Mouse (Mus musculus) limb, embryonic 13.5 days (tissue): ENCODE measurements around the gene Phf23. TPM values are rescaled to one million over a fixed set of nuclear protein-coding genes. Genes with fewer than 3 reads are reported as not detected.

Experiments used
- ATAC-seq: fragments of 200-750 bp; cut with Nextera tagmentation; 2 replicates; pipeline ENCODE4 v1.8.0; 2017; ENCODE audit warnings: low read depth, moderate number of reproducible peaks, moderate TSS enrichment; ENCODE audit not compliant: low FRiP score
- H3K27ac ChIP-seq: fragments of 300-500 bp; sonication (generic); 2 replicates; pipeline ENCODE4 v1.5.1; 2015; ENCODE audit warnings: inconsistent platforms, mild to moderate bottlenecking, moderate library complexity
- H3K27me3 ChIP-seq: fragments of 300-500 bp; sonication (generic); 2 replicates; pipeline ENCODE4 v1.6.1; 2015; ENCODE audit warnings: mild to moderate bottlenecking, inconsistent platforms
- H3K36me3 ChIP-seq: fragments of 300-500 bp; sonication (generic); 2 replicates; pipeline ENCODE4 v1.6.1; 2015; ENCODE audit warnings: inconsistent platforms, mild to moderate bottlenecking, moderate library complexity
- H3K4me1 ChIP-seq: fragments of 300-500 bp; sonication (generic); 2 replicates; pipeline ENCODE4 v1.6.1; 2015; ENCODE audit warnings: inconsistent platforms
- H3K4me2 ChIP-seq: fragments of 300-500 bp; sonication (generic); replicated peaks from 2 replicates; pipeline ENCODE4 v1.6.1; 2015; ENCODE audit warnings: inconsistent platforms, mild to moderate bottlenecking, moderate library complexity
- H3K4me3 ChIP-seq: fragments of 300-500 bp; sonication (generic); 2 replicates; pipeline ENCODE4 v1.5.1; 2015; ENCODE audit warnings: moderate library complexity, mild to moderate bottlenecking, inconsistent platforms
- H3K9ac ChIP-seq: fragments of 300-500 bp; sonication (generic); 2 replicates; pipeline ENCODE4 v1.6.1; 2015; ENCODE audit warnings: mild to moderate bottlenecking, inconsistent platforms
- H3K9me3 ChIP-seq: fragments of 300-500 bp; sonication (generic); 2 replicates; pipeline ENCODE4 v1.6.1; 2016; ENCODE audit warnings: inconsistent platforms
- WGBS: fragments of 180-500 bp; shearing (Covaris S2); methylation state at CpG from one replicate; pipeline ENCODE4 v1.1.7; 2015; 5-methylcytosine and 5-hydroxymethylcytosine counted together
- polyA plus RNA-seq: library from polyadenylated mRNA; unstranded; fragments of >200 nt; fragmentation: Nextera tagmentation; extraction: Ambion mirVana; gene quantifications from 2 replicates; pipeline ENCODE4 v1.2.1, GENCODE M21; 2015

Phf23 gene
- polyA plus RNA-seq, 1 experiment from 2014 or later: 95.9 TPM

DNA sequence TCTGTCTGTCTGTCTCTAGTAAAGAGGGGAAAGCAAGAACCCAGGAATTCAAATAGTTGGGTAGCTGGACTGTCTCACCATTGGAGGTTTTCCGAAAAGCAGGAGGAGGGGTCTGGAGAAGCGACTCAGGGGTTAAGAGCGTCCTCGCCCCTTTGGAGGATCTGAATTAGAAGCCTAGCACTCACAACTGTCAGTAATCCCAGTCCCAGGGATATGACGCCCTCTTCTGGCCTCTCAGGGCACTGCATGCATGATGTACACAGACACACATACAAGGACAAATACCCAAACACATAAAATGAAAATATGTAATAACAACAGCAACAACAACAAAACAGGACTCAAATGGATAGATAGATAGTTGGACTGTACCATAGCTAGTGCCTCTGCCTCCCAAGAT is 35.0 kb upstream of the Phf23 start:
- Histone ChIP-seq H3K9ac (no peak overlapping the region), H3K4me1 (peaks cover 6% of the 10 kb centered on the region; the same call in 1 of the 2 replicates), H3K27me3 (peaks cover 62% of the 10 kb centered on the region), H3K36me3 (no peaks in the 10 kb centered on the region), H3K27ac (no peak overlapping the region), H3K4me3 (no peak overlapping the region), H3K9me3 (no peaks in the 10 kb centered on the region), H3K4me2 (no peak overlapping the region)
- no peak for ATAC-seq
- 30% methylated on average over 5 of the region's 5 CpGs for WGBS

DNA sequence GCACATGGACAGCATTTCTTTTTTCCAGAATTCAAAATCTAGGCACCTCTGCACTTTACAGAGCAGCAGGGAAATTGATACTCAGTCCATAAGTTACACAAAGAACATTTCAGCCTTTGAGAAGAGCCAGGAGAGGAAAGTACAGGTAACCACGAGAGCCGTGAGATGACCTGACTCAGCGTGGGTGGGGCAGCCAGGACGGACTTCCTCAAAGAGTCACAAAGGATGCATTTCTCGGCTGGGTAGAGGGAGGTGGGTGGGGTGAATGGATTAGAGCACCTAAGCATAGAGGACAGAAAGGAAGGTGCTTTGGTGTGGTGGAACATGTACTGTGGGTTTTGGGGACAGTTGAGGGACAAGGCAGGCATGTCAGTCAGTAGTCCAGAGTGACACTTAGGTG is 33.7 kb upstream of the Phf23 start:
- Histone ChIP-seq H3K27me3 (peaks cover 75% of the 10 kb centered on the region), H3K9me3 (no peaks in the 10 kb centered on the region), H3K4me3 (0 out of 2 replicates have a peak overlapping the region, but pooled peaks have one; percentile 1), H3K4me2 (no peak overlapping the region), H3K9ac (no peak overlapping the region), H3K36me3 (no peaks in the 10 kb centered on the region), H3K27ac (no peak overlapping the region), H3K4me1 (peaks cover 18% of the 10 kb centered on the region)
- WGBS: 48% methylated on average over 5 of the region's 5 CpGs
- ATAC-seq: no peak

DNA sequence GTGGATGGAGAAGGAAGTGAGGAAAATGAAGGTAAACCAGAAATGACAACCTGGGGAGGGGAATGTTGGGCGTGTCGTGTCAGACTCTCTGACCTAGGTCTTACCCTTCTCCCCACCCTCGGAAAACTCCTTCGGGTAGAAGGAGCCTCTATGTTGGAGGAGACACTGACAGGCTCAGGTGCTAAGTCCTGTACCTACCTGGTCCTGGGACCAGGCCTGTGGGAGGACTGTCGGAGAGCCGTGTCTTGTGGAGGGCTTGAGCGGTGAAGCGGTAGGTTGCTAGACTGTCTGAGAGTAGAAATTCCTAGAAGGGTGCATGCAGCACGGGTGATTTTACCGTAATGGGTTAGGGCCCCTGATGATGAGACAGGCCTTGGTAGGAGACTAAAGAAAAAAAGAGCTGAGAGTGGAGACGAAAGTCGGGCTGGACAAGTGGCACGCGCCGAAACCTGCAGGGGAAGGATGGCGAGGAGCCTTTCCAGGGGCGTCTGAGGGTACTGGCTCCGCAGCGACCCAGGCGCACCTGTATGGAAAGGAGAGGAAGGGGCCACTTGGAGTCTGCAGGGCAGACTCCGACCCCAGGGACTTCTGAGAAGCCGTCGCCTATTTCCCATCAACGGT is 30.8 kb upstream of the Phf23 start, which contains the start of gene Cldn7:
TSS of gene Cldn7 (plus strand) at position 130 of the 621 bp plus-strand sequence.
- Histone ChIP-seq H3K4me1 (peaks cover 20% of the 10 kb centered on the region), H3K36me3 (peaks cover 23% of the 10 kb centered on the region), H3K27ac (no peak within 1 kb of the TSS), H3K9me3 (no peaks in the 10 kb centered on the region), H3K4me3 (peak within 1 kb of the TSS; percentile 46), H3K27me3 (peaks cover 88% of the 10 kb centered on the region), H3K4me2 (peak within 1 kb of the TSS; percentile 71), H3K9ac (no peak within 1 kb of the TSS)
- ATAC-seq: no peak
- 13% methylated on average over 24 of the region's 24 CpGs for WGBS

DNA sequence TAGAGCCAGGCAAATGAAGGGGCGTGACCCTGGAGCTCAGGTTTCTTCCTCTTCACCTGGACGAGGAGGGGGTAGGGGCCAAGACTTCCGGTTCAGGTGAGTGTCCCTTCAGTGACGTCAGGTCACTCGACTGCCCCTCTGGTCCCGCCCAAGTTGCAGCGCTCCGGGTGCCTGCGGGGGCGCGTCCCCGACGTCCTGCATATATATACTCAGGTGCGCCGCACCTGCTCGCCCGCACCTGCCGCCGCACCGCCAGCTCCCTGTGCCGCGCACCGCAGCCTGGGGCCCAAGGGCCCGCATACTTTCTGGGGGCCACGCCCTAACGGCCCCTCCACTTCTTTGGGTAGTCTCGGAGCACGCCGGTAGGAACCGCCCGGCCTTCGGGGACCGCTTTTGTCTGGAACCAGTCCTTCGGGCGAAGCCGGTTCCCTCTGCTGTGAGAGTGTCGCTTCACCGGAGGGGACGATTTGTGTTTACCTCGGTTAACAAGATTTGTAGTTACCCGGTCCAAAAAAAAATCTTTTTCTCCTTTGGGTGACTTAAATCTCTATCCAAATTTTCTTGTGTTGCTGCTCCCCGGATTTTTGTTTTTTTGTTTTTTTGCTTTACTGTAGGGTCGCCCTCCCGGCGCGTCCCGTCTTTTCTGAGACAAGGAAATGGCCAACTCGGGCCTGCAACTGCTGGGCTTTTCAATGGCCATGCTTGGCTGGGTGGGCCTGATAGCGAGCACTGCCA is 30.1 kb upstream of the Phf23 start:
- Histone ChIP-seq H3K4me3 (peak overlapping the region; percentile 46), H3K9me3 (no peaks in the 10 kb centered on the region), H3K36me3 (peaks cover 30% of the 10 kb centered on the region), H3K4me2 (peak overlapping the region; percentile 71), H3K9ac (no peak overlapping the region), H3K4me1 (peaks cover 20% of the 10 kb centered on the region), H3K27me3 (peaks cover 84% of the 10 kb centered on the region), H3K27ac (no peak overlapping the region)
- ATAC-seq: no peak
- WGBS: 2% methylated on average over 49 of the region's 49 CpGs

DNA sequence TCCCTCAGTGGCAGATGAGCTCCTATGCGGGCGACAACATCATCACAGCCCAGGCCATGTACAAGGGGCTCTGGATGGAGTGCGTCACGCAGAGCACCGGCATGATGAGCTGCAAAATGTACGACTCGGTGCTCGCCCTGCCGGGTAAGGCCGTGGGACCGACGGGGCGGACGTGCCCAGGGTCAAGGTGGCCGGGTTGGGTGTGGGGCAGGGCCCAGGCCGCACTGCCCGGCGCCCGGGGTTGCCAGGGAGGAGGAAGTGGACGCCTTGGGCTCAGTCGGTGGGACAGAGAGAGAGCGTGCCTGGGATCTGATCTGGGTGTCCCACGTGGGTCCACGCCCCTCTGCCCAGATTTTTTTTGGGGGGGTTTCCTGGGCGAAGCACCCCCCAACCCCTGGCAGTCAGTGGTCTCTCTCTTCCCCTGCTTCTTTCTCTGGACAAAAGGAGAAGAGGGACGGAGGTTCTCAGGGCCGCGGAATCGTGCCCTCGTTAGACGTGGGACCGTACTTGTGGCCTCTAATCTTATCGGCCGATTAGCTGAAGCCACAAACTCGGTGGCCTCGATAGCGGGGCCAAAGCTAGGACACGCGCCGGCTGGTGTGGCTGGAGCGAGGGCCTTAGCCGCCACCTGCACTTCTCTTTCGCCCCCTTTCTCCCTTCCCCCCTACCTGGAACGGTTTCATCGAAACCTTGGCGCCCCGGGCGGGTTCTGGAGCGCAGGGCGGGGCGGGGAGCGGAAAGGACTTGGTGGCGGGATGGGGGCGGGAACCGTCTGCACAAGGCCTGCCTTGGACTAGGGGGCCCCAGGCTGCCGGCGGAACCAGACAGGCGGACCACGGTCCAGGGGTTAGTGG is 29.3 kb upstream of the Phf23 start:
- H3K27me3 ChIP-seq: peaks cover 76% of the 10 kb centered on the region
- H3K4me2 ChIP-seq: peak overlapping the region; percentile 71
- H3K4me3 ChIP-seq: peak overlapping the region; percentile 46
- peaks cover 34% of the 10 kb centered on the region for H3K36me3 ChIP-seq
- H3K9ac ChIP-seq: peak overlapping the region; percentile 65
- 2% methylated on average over 58 of the region's 59 CpGs for WGBS
- no peaks in the 10 kb centered on the region for H3K9me3 ChIP-seq
- H3K27ac ChIP-seq: no peak overlapping the region
- peak; percentile 51; the same call in 1 of the 2 replicates for ATAC-seq
- peaks cover 20% of the 10 kb centered on the region for H3K4me1 ChIP-seq

DNA sequence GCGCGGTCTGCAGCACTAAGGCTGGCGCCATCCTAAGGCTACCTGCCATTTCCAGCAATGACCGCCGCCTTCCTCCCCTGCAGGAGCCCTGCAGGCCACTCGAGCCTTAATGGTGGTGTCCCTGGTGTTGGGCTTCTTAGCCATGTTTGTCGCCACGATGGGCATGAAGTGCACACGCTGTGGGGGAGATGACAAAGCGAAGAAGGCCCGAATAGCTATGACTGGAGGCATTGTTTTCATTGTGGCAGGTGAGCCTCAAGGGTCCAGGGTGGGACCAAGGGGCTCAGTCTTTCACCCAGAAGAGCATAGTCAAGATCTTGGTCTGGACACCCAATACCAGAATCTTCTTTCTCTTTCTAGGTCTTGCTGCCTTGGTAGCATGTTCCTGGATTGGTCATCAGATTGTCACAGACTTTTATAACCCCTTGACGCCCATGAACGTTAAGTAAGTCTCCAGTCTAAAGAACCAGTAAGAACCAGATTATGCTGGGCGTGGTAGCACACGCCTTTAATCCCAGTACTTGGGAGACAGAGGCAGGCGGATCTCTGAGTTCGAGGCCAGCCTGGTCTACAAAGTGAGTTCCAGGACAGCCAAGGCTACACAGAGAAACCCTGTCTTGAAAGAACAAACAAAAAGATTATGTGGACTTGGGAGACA is 28.6 kb upstream of the Phf23 start:
- 37% methylated on average over 17 of the region's 17 CpGs for WGBS
- H3K4me2 ChIP-seq: peak overlapping the region; percentile 71
- no peak for ATAC-seq

DNA sequence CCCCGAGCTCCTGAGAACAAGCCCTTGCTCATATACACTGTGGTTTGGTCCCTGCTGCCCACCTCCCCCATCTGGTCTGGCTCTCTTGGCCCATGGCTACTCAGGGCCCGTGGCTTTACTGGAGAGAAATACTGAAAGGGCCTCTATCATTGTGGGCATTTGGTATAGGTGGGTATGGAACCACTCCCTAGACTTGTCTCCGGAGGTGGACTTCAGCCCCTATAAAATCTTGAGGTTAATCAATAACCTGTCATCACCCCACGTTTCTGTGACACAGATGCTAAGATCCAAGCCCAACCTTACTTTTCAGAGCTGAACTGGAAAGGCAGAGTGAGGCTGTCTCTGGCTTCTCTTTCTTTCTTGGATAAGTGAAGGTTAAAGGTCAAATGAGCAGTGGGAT is 26.8 kb upstream of the Phf23 start:
- H3K4me1 ChIP-seq: peaks cover 20% of the 10 kb centered on the region
- no peaks in the 10 kb centered on the region for H3K9me3 ChIP-seq
- 85% methylated on average over 4 of the region's 4 CpGs for WGBS
- no peak overlapping the region for H3K4me3 ChIP-seq
- no peak overlapping the region for H3K27ac ChIP-seq
- H3K9ac ChIP-seq: no peak overlapping the region
- H3K36me3 ChIP-seq: peaks cover 60% of the 10 kb centered on the region
- H3K27me3 ChIP-seq: peaks cover 50% of the 10 kb centered on the region
- no peak overlapping the region for H3K4me2 ChIP-seq
- no peak for ATAC-seq

More for the DNA sequence above, 28.6 kb upstream of the Phf23 start:
- Histone ChIP-seq H3K27me3 (peaks cover 68% of the 10 kb centered on the region), H3K27ac (no peak overlapping the region), H3K9me3 (no peaks in the 10 kb centered on the region), H3K4me3 (peak overlapping the region; percentile 46), H3K36me3 (peaks cover 42% of the 10 kb centered on the region), H3K9ac (peak overlapping the region; percentile 65), H3K4me1 (peaks cover 20% of the 10 kb centered on the region)

DNA sequence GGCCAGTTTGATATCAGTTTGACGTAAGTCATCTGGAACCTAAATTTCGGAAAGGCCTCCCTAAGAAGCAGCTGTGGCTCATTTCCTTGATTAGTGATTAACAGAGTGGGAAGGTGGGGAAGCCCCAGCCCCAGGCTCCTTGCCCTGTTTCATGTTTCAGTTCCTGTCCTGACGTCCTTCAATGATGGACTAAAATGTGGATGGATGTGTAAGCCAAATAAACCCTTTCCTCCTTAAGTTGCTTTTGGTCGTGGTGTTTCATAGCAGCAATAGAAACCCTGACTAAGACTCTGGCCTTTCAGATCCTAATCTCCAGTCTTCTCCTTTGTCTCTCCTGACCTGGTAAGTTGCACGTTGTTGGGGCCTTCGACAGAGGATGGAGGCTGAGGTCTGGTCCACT is 25.4 kb upstream of the Phf23 start:
- WGBS: 78% methylated on average over 6 of the region's 6 CpGs
- Histone ChIP-seq H3K9ac (no peak overlapping the region), H3K27ac (no peak overlapping the region), H3K4me2 (no peak overlapping the region), H3K9me3 (no peaks in the 10 kb centered on the region), H3K27me3 (peaks cover 36% of the 10 kb centered on the region), H3K4me3 (no peak overlapping the region), H3K4me1 (peaks cover 17% of the 10 kb centered on the region), H3K36me3 (peaks cover 74% of the 10 kb centered on the region)
- ATAC-seq: no peak

DNA sequence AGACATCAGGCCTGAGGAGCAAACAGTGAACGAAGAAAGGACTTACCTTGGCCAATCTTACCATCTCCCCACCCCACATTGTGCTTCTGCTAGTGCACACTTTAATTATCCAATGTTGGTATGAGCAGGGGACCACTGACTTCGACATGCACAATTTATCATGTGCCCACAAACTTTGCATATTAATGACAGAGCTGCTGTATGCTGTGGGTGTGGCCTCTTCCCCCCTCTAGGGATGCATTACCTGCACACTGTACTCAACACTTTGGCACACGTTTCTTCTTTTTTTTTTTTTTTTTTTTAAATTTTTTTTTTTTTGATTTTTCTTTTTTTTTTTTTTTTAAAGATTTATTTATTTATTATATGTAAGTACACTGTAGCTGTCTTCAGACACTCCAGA is 24.8 kb upstream of the Phf23 start:
- no peak overlapping the region for H3K27ac ChIP-seq
- H3K36me3 ChIP-seq: peaks cover 80% of the 10 kb centered on the region
- no peak overlapping the region for H3K9ac ChIP-seq
- H3K4me3 ChIP-seq: no peak overlapping the region
- H3K9me3 ChIP-seq: no peaks in the 10 kb centered on the region
- H3K4me2 ChIP-seq: no peak overlapping the region
- peaks cover 13% of the 10 kb centered on the region for H3K4me1 ChIP-seq
- no peak for ATAC-seq
- H3K27me3 ChIP-seq: peaks cover 30% of the 10 kb centered on the region
- WGBS: 80% methylated on average over 3 of the region's 3 CpGs

DNA sequence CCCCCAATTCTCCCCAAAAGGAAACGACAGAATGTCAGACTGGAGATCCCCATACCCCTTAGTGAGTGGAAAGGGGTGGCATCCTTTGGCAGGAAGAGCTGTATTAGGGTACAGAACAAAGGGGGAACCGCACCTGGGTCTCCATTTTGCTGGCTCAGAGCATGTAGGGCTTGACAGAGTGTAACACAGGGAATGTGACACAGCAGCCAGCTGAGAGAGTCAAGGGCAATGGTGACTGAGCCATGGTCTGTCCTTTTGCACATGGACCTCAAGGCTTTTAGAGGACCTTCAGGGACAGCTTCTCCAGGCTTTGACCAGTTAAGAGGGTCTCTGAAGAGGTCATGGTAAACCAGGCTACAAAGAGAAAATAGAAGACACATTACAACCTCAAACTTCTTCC is 20.7 kb upstream of the Phf23 start:
- 93% methylated on average over 2 of the region's 2 CpGs for WGBS
- no peak overlapping the region for H3K4me3 ChIP-seq
- H3K9ac ChIP-seq: no peak overlapping the region
- H3K27me3 ChIP-seq: no peaks in the 10 kb centered on the region
- peaks cover 81% of the 10 kb centered on the region for H3K36me3 ChIP-seq
- no peak overlapping the region for H3K27ac ChIP-seq
- ATAC-seq: no peak
- no peaks in the 10 kb centered on the region for H3K9me3 ChIP-seq
- H3K4me2 ChIP-seq: no peak overlapping the region
- H3K4me1 ChIP-seq: peaks cover 12% of the 10 kb centered on the region

DNA sequence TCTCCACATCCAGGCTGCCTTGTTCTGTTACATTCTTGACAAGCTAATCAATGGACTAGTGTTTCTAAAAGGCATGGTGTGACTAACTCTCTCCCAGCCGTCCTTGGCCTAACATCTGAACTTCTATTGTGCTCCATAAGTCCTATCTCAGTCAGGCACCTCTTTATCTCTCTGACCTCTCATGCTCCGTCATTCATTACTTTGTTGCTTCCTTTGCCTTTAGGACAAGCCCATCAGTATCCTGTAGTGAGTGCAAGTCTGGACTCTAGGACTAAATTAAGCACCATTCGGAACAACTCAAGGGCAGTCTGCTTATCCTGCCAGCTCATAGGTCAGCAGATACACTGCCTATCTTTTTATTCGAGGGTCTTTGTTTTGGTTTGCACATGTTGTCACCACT is 19.3 kb upstream of the Phf23 start:
- H3K27me3 ChIP-seq: no peaks in the 10 kb centered on the region
- no peak overlapping the region for H3K27ac ChIP-seq
- no peak overlapping the region for H3K4me2 ChIP-seq
- whole genome bisulfite sequencing: 96% methylated on average over 4 of the region's 4 CpGs
- H3K9me3 ChIP-seq: no peaks in the 10 kb centered on the region
- H3K9ac ChIP-seq: no peak overlapping the region
- no peak for ATAC-seq
- H3K4me1 ChIP-seq: peaks cover 12% of the 10 kb centered on the region
- no peak overlapping the region for H3K4me3 ChIP-seq
- peaks cover 71% of the 10 kb centered on the region for H3K36me3 ChIP-seq
